Mouse (Mus musculus): ENCODE data around the gene Pxmp4. TPM values are rescaled to one million over a fixed set of nuclear protein-coding genes. Genes with fewer than 3 reads are reported as not detected.

Gene Pxmp4
- total RNA-seq, 2 experiments from 2014 or later = 25.7 to 26.8 TPM

GRCm38 (mm10) chr2:154576876-154577743 is 26.4 kb downstream of the Pxmp4 start:
- intact Hi-C loops (cut with DNase I) = no loop called here
- peak in 1 of 2 experiments; percentile 31 for DNase-seq

DNA sequence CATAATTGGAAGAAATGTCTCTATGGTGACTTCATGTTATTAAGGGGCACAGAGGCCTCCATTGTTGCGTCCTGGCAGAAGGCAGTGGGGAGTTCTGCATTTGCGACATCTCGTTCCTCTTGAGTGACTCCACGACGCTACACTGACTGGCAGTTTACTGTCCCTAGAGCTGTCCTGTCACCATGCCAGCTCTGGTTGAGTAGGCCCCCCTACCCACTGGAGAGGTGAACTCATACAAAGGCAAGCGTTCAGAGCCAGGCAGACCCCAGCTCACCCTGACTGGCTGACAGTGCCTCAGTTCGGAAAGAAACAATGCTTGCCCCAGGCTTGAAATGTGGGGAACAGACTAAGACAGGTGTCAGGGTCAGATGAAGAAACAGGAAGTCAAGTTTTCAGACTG is 29.2 kb downstream of the Pxmp4 start:
- no peak for DNase-seq
- intact Hi-C loops (cut with DNase I) = no loop called here

DNA sequence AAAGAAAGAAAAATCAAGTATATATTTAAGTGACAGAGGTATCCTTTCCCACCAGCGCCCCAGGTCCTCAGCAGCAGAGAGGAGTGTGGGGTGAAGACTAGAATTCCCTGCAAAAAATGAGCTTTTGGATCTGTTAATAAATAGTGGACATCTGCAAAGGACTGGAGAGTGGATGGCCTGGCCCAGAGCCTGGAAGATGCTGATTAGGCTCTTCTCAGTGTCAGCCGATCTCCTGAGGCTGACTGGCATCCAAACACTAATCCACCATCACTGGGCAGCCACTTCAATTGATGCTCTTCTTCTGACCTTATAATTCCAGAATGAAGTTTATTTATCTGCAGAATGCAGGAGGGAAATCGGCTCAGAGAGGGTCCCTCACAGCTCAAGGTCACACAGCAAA is 30.5 kb downstream of the Pxmp4 start:
- DNase-seq = no peak
- intact Hi-C loops (cut with DNase I) = no loop called here

DNA sequence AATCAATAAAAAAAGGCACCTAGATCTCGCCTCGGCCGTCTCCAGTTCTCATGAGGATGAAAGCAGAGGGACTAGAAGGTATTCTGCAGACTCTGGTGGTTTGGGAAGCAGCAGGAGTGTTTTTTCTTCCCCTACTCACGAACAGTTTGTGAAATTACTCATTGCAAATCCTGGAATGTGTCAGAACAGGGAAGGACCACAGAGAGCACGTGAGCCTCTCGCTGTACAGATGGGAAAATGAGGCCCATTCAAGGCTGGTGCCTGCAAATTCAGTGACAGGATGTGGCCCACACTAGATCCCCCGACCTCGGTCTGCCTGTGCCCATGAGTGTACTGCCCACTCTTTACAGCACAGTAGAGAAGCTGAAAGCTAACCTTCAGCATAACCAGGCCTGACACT is 31.5 kb downstream of the Pxmp4 start:
- no peak for DNase-seq
- intact Hi-C loops (cut with DNase I) = no loop called here

- DNase-seq = no peak
- intact Hi-C loops (cut with DNase I) = no loop called here
Observed at GRCm38 (mm10) chr2:154571266-154571665, 32.2 kb downstream of the Pxmp4 start.

- no peak for DNase-seq
- intact Hi-C loops (cut with DNase I) = no loop called here
Observed at GRCm38 (mm10) chr2:154570666-154571065, 32.8 kb downstream of the Pxmp4 start.

- DNase-seq = peak; percentile 95 to 96
- intact Hi-C loops (cut with DNase I) = no loop called here
Observed at GRCm38 (mm10) chr2:154569836-154570286, 33.6 kb downstream of the Pxmp4 start, which contains the start of gene E2f1. TSS of gene E2f1 (minus strand) at chr2:154569892.

GRCm38 (mm10) chr2:154569071-154569748 is 34.3 kb downstream of the Pxmp4 start:
- peak; percentile 70 to 77 for DNase-seq
- intact Hi-C loops (cut with DNase I) = no loop called here

GRCm38 (mm10) chr2:154568329-154569070 is 35.0 kb downstream of the Pxmp4 start:
- intact Hi-C loops (cut with DNase I) = no loop called here
- peak in 1 of 2 experiments; percentile 55 for DNase-seq

- intact Hi-C loops (cut with DNase I) = no loop called here
Observed at GRCm38 (mm10) chr2:154567766-154568165, 35.7 kb downstream of the Pxmp4 start.

GRCm38 (mm10) chr2:154566641-154567040 is 36.9 kb downstream of the Pxmp4 start:
- intact Hi-C loops (cut with DNase I) = no loop called here
- DNase-seq = no peak

More at GRCm38 (mm10) chr2:154567766-154568165, 35.7 kb downstream of the Pxmp4 start:
- no peak for DNase-seq

GRCm38 (mm10) chr2:154565562-154565961 is 37.9 kb downstream of the Pxmp4 start:
- no peak for DNase-seq
- intact Hi-C loops (cut with DNase I) = no loop called here

DNA sequence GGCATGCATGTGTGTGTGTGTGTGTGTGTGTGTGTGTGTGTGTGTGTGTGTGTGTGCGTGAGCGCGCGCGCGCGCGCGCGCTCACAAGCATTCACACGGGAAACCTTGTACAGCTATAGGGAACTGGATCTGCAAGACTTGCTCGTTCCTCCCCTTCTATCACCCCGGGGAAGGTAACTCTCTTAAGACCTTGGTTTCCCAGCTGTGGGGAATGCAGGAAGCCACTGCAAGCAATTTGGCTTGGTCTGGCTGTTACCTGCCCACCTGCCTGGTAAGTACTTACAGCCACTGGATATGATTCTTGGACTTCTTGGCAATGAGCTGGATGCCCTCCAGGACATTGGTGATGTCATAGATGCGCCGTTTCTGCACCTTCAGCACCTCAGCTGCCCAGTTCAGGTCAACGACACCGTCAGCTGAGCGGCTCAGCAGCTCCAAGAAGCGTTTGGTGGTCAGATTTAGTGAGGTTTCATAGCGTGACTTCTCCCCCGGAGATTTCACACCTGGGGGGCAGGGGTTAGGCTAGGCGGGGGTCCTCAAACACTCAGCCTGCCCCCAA is 39.8 kb downstream of the Pxmp4 start:
- intact Hi-C loops (cut with DNase I) = no loop called here

GRCm38 (mm10) chr2:154558264-154559039 is 45.1 kb downstream of the Pxmp4 start, which contains the start of gene Necab3:
TSS of gene Necab3 (minus strand) at chr2:154558890.
- peak in 1 of 2 experiments; percentile 30 for DNase-seq
- intact Hi-C loops (cut with DNase I) = no loop called here

More for the DNA sequence above, 39.8 kb downstream of the Pxmp4 start:
- DNase-seq = no peak

DNA sequence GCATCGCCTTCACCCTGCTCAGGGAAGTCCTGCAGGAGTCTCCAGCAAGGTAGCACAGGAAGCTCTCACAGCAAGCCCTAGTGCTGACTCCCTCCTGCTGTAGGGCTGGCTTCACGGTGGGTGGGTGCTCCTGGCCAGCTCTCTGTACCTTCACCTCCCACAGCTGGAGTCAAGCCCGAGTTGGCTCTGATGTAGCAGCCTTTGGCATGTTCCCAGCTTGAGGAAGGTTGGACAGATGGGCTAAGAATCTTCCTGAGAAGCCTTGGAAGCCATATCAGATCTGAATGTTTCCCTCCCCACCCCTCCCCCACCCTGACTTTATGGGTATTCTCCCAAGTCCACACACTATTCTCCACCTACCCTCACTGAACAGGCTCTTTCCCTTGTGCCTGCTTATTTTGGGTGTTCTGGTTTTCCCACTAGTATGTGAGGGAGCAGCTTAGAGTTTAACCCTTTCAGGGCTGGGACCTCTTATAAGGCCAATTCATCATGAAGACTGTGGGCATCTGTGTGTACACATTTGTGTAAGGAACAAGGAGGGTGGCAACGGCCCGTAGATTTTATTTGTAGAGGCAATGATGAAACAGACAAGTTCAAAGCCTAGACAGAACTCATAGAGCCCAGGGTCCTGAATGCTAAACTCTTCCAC is 46.2 kb downstream of the Pxmp4 start:
- DNase-seq = peak in 1 of 2 experiments; percentile 23
- intact Hi-C loops (cut with DNase I) = no loop called here

- no peak for DNase-seq
- intact Hi-C loops (cut with DNase I) = no loop called here
Observed at GRCm38 (mm10) chr2:154555235-154555634, 48.3 kb downstream of the Pxmp4 start.

DNA sequence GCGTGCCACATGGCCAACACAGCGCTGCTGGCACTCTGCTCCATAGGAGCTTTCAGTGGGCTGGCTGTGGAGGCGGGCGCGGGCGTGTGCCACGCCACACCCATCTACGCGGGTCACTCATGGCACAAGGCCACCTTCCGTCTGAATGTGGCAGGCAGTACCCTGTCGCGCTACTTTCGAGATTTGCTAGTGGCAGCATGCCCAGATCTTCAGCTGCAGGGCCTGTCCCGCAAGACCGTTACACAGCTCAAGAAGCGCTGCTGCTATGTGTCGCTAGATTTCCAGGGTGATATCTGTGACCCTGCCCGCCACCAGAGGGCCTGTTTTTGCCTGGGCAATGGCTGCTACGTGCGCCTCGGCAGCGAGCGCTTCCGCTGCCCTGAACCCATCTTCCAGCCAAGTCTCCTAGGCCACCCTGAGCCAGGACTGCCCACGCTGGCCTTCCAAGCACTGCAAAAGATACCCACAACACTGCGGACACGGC is 51.0 kb downstream of the Pxmp4 start:
- intact Hi-C loops (cut with DNase I) = loop anchor here (2.0 kb wide), 1 partner anchor 60 kb away; the partner anchor contains the start of genes 4930519P11Rik and Zfp341
- DNase-seq = peak; percentile 72 to 74

DNA sequence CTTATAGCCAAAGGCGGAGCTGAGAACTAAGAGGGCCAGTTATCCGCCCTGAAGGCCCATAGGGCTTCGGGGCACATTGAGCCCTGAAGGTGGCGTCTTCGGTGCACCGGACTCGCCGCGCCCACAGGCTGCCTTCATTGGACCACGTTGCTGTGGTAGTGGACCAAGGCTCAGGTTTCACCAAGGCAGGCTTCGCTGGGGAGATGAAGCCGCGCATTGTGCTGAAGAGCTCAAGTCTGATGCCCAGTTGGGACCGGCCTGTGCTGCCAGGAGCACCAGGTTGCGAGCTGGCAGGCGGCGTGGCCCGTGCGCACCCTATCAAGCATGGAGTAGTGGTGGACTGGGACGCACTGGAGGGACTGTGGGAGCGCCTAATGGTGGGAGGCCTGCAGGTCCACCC is 51.6 kb downstream of the Pxmp4 start:
- DNase-seq = no peak
- intact Hi-C loops (cut with DNase I) = loop anchor here (2.0 kb wide), 1 partner anchor 61 kb away; the partner anchor contains the start of genes 4930519P11Rik and Zfp341

GRCm38 (mm10) chr2:154551476-154551875 is 52.0 kb downstream of the Pxmp4 start, which contains the start of gene Actl10:
TSS of gene Actl10 (plus strand) at chr2:154551776.
- DNase-seq = no peak
- intact Hi-C loops (cut with DNase I) = no loop called here

All from heart, postnatal 10 days (tissue).